16 mouse cellular contexts compared by ENCODE assay signal in the genomic region with DNA sequence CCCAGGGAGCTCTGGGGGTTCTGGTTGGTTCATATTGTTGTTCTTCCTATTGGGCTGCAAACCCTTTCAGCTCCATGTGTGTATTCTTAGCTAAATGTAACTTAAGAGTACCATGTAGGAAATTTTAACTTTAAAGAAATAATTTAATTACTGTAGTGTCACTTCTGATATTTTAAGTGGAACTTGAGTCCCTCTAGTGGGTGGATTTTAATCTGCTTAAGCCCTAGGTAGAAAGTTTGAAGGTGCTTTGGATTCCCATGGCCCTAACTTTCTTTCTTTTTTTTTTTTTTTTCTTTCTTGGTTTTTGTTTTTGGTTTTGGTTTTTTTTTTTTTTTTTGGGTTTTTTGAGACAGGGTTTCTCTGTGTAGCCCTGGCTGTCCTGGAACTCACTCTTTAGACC. TPM values are rescaled to one million over a fixed set of nuclear protein-coding genes. Genes with fewer than 3 reads are reported as not detected.
DNase-seq lines count a peak whose midpoint lies in the region; ATAC-seq and TF ChIP-seq lines count a peak whose summit lies in the region.
"Had no signal": no experiment of that assay in that cellular context is flagged by ENCODE, and none has a peak within 500 bp of the region (broad histone marks: within the 10 kb centered on the region; RNA-seq: fewer than 3 reads in every experiment).

No protein-coding gene starts in this region.

- H3K36me3 ChIP-seq in hindbrain, postnatal 0 days (ENCODE audit: insufficient read depth, low read length): peaks cover 26% of the 10 kb centered on the region
- peaks cover 5% of the 10 kb centered on the region for H3K36me3 ChIP-seq in hindbrain, embryonic 11.5 days (ENCODE audit: control insufficient read depth, insufficient read depth, low read length)
- peaks cover 10% of the 10 kb centered on the region for H3K36me3 ChIP-seq in lung, postnatal 0 days (ENCODE audit: insufficient read depth, low read length)
- H3K36me3 ChIP-seq in MEL (ENCODE audit: control insufficient read depth in 1 of 2, insufficient read depth in 2 of 2, low read length in 2 of 2): peaks cover 0 to 23% of the 10 kb centered on the region in 2 experiments; a peak in 3 of 4 replicates
- H3K36me3 ChIP-seq in splenic B cell, adult 2 months (ENCODE audit: control insufficient read depth, insufficient read depth, low read length, poor library complexity, severe bottlenecking): peaks cover 12% of the 10 kb centered on the region

- H3K9me3 ChIP-seq in hindbrain, postnatal 0 days (ENCODE audit: low read length): no peaks in the 10 kb centered on the region
- H3K9me3 ChIP-seq in hindbrain, embryonic 11.5 days (ENCODE audit: control insufficient read depth, low read length): no peaks in the 10 kb centered on the region
- no peaks in the 10 kb centered on the region for H3K9me3 ChIP-seq in lung, postnatal 0 days (ENCODE audit: low read length)
- no peaks in the 10 kb centered on the region for H3K9me3 ChIP-seq in MEL (replicated peaks; ENCODE audit: insufficient read depth, low read length)
- H3K9me3 ChIP-seq: embryonic facial prominence, embryonic 10.5 days; heart, embryonic 15.5 days; hindbrain, embryonic 12.5 days; kidney, embryonic 15.5 days; limb, embryonic 12.5 days; liver, embryonic 13.5 days had no signal

- no peak for TF ChIP-seq EP300 in lung, postnatal 0 days (IDR thresholded peaks at IDR 0.05)
- no peak for TF ChIP-seq EP300 in MEL (IDR thresholded peaks at IDR 0.05; ENCODE audit: low read depth in 1 of 2, low read length in 2 of 2)

- TF ChIP-seq CTCF in hindbrain, postnatal 0 days (IDR thresholded peaks at IDR 0.05; ENCODE audit: low read depth): peak; percentile 37; the same call in 1 of the 2 replicates
- TF ChIP-seq CTCF in lung, postnatal 0 days (IDR thresholded peaks at IDR 0.05): peak; percentile 52
- TF ChIP-seq CTCF in MEL (IDR thresholded peaks at IDR 0.05 in 2 of 3, conservative IDR thresholded peaks at IDR 0.05 in 1 of 3; ENCODE audit: control insufficient read depth in 1 of 3, insufficient read depth in 1 of 3, low read depth in 2 of 3, low read length in 3 of 3, poor library complexity in 1 of 3, severe bottlenecking in 1 of 3): peak in 1 of 3 experiments; percentile 16; a peak in 1 of 6 replicates

- no peak overlapping the region for H3K4me3 ChIP-seq in hindbrain, postnatal 0 days (ENCODE audit: low read length)
- no peak overlapping the region for H3K4me3 ChIP-seq in hindbrain, embryonic 11.5 days (ENCODE audit: low read depth, low read length)
- no peak overlapping the region for H3K4me3 ChIP-seq in lung, postnatal 0 days (ENCODE audit: low read depth, low read length)
- no peak overlapping the region for H3K4me3 ChIP-seq in MEL (ENCODE audit: control insufficient read depth in 1 of 2, insufficient read depth in 1 of 2, low read depth in 2 of 2, low read length in 2 of 2)
- H3K4me3 ChIP-seq: embryonic facial prominence, embryonic 10.5 days; heart, embryonic 15.5 days; hindbrain, embryonic 12.5 days; kidney, embryonic 15.5 days; limb, embryonic 12.5 days; liver, embryonic 13.5 days had no signal

- TF ChIP-seq RAD21 in MEL (IDR thresholded peaks at IDR 0.05; ENCODE audit: low read depth, low read length): peak; percentile 9

- H3K4me1 ChIP-seq in hindbrain, postnatal 0 days (ENCODE audit: insufficient read depth, low read length): no peaks in the 10 kb centered on the region
- H3K4me1 ChIP-seq in hindbrain, embryonic 11.5 days (replicated peaks; ENCODE audit: control insufficient read depth, insufficient read depth, low read length): no peaks in the 10 kb centered on the region
- H3K4me1 ChIP-seq in lung, postnatal 0 days (ENCODE audit: insufficient read depth, low read depth, low read length): no peaks in the 10 kb centered on the region
- H3K4me1 ChIP-seq in MEL (ENCODE audit: control insufficient read depth in 1 of 2, insufficient read depth in 2 of 2, low read length in 2 of 2): no peaks in the 10 kb centered on the region
- H3K4me1 ChIP-seq: embryonic facial prominence, embryonic 10.5 days; hindbrain, embryonic 12.5 days; limb, embryonic 12.5 days had no signal

- H3K27me3 ChIP-seq in hindbrain, postnatal 0 days (ENCODE audit: insufficient read depth, low read length): no peaks in the 10 kb centered on the region
- H3K27me3 ChIP-seq in hindbrain, embryonic 11.5 days (ENCODE audit: control insufficient read depth, insufficient read depth, low read length): no peaks in the 10 kb centered on the region
- no peaks in the 10 kb centered on the region for H3K27me3 ChIP-seq in lung, postnatal 0 days (replicated peaks; ENCODE audit: insufficient read depth, low read length)
- no peaks in the 10 kb centered on the region for H3K27me3 ChIP-seq in MEL (ENCODE audit: control insufficient read depth in 1 of 2, insufficient read depth in 2 of 2, low read length in 2 of 2)
- H3K27me3 ChIP-seq in splenic B cell, adult 2 months (ENCODE audit: control insufficient read depth, insufficient read depth, low read length, poor library complexity, severe bottlenecking): no peaks in the 10 kb centered on the region
- H3K27me3 ChIP-seq: heart, embryonic 15.5 days; hindbrain, embryonic 12.5 days; kidney, embryonic 15.5 days; limb, embryonic 12.5 days; liver, embryonic 13.5 days had no signal

- no peak for ATAC-seq in hindbrain, postnatal 0 days
- no peak for ATAC-seq in hindbrain, embryonic 11.5 days (ENCODE audit: low FRiP score)
- ATAC-seq in lung, postnatal 0 days: no peak
- ATAC-seq in cerebellum, adult (ENCODE audit: insufficient number of reproducible peaks, low FRiP score, low TSS enrichment): no peak

- no peak overlapping the region for H3K27ac ChIP-seq in hindbrain, postnatal 0 days
- no peak overlapping the region for H3K27ac ChIP-seq in hindbrain, embryonic 11.5 days (ENCODE audit: low read depth, low read length)
- no peak overlapping the region for H3K27ac ChIP-seq in lung, postnatal 0 days (ENCODE audit: low read length)
- H3K27ac ChIP-seq in MEL (ENCODE audit: control insufficient read depth, low read depth, low read length): no peak overlapping the region
- H3K27ac ChIP-seq: embryonic facial prominence, embryonic 10.5 days; heart, embryonic 15.5 days; hindbrain, embryonic 12.5 days; kidney, embryonic 15.5 days; limb, embryonic 12.5 days; liver, embryonic 13.5 days had no signal

- H3K9ac ChIP-seq in hindbrain, postnatal 0 days (replicated peaks; ENCODE audit: low read length): no peak overlapping the region
- no peak overlapping the region for H3K9ac ChIP-seq in hindbrain, embryonic 11.5 days (ENCODE audit: low read depth, low read length)
- H3K9ac ChIP-seq in lung, postnatal 0 days (replicated peaks; ENCODE audit: low read depth): no peak overlapping the region
- H3K9ac ChIP-seq in MEL (ENCODE audit: control insufficient read depth, low read depth, low read length, poor library complexity, severe bottlenecking): no peak overlapping the region
- H3K9ac ChIP-seq: heart, embryonic 15.5 days; hindbrain, embryonic 12.5 days; kidney, embryonic 15.5 days; limb, embryonic 12.5 days; liver, embryonic 13.5 days had no signal

- peak; percentile 24 for DNase-seq in hindbrain, postnatal 0 days (ENCODE audit: low spot score)
- no peak for DNase-seq in hindbrain, embryonic 11.5 days (ENCODE audit: low spot score)
- peak; percentile 47 for DNase-seq in lung, postnatal 0 days (ENCODE audit: low spot score)
- DNase-seq in lung, postnatal 36 days: no peak
- no peak for DNase-seq in MEL (ENCODE audit: low read depth, low spot score)
- DNase-seq in splenic B cell, adult 2 months (ENCODE audit: low read depth, low spot score): peak; percentile 48
- DNase-seq: cerebellum, adult 9-10 months; gastrocnemius, postnatal 25 days; liver, embryonic 13.5 days; retina, postnatal 1 day had no signal

- TF ChIP-seq POLR2A in MEL (IDR thresholded peaks at IDR 0.05; ENCODE audit: control insufficient read depth in 1 of 2, insufficient read depth in 1 of 2, low read depth in 1 of 2, low read length in 2 of 2, poor library complexity in 1 of 2): no peak

- H3K79me2 ChIP-seq in MEL (ENCODE audit: control insufficient read depth, insufficient read depth, low read length, poor library complexity): peaks cover 2% of the 10 kb centered on the region; the same call in 1 of the 2 replicates

- H3K4me2 ChIP-seq in hindbrain, postnatal 0 days (ENCODE audit: low read depth, low read length): no peak overlapping the region
- no peak overlapping the region for H3K4me2 ChIP-seq in hindbrain, embryonic 11.5 days (replicated peaks; ENCODE audit: low read depth, low read length)
- no peak overlapping the region for H3K4me2 ChIP-seq in lung, postnatal 0 days (replicated peaks; ENCODE audit: low read depth, low read length)
- H3K4me2 ChIP-seq: heart, embryonic 15.5 days; hindbrain, embryonic 12.5 days; kidney, embryonic 15.5 days; limb, embryonic 12.5 days; liver, embryonic 13.5 days had no signal

TF ChIP-seq in MEL, 35 proteins besides CTCF, POLR2A, EP300 and RAD21 (continues in another document):
- TF ChIP-seq MEF2A (IDR thresholded peaks at IDR 0.05; ENCODE audit: extremely low read depth, insufficient replicate concordance, low read depth, low read length, poor library complexity, severe bottlenecking): no peak
- TF ChIP-seq ELF1 (IDR thresholded peaks at IDR 0.05; ENCODE audit: low read depth, low read length): no peak
- TF ChIP-seq ZKSCAN1 (IDR thresholded peaks at IDR 0.05; ENCODE audit: low read depth, low read length): no peak
- TF ChIP-seq GATA1 (IDR thresholded peaks at IDR 0.05; ENCODE audit: low read depth, low read length): no peak
- TF ChIP-seq E2F4 (IDR thresholded peaks at IDR 0.05; ENCODE audit: borderline replicate concordance, low read depth, low read length): no peak
- no peak for TF ChIP-seq BHLHE40 (IDR thresholded peaks at IDR 0.05; ENCODE audit: borderline replicate concordance, low read depth, low read length)

RNA-seq across cellular contexts. Expression of gene Mnt, which starts 14.9 kb away (rescaled TPM):
- 18.5 and 22.8 TPM in 2 replicates for total RNA-seq in hindbrain, postnatal 0 days (2014; rRNA removed)
- 7.0 and 8.4 TPM in 2 replicates for polyA plus RNA-seq in hindbrain, postnatal 0 days (2015; fragmentation: Nextera tagmentation; extraction: Ambion mirVana)
- 4.8 and 5.0 TPM in 2 replicates for polyA plus RNA-seq in hindbrain, embryonic 11.5 days (2014; fragmentation: Nextera tagmentation; extraction: Ambion mirVana)
- 4.7 and 4.9 TPM in 2 replicates for polyA plus RNA-seq in lung, postnatal 0 days (2015; fragmentation: Nextera tagmentation; extraction: Ambion mirVana)
- 5.8 and 7.7 TPM in 2 replicates for total RNA-seq in MEL (2012; rRNA removed)
- 10 to 100 TPM in 1 of 2 experiments, not detected in 1; 37.3 TPM for polyA plus RNA-seq in MEL (2012; ENCODE audit: insufficient read depth in 1 of 2, insufficient read length in 2 of 2, low read depth in 1 of 2, low replicate concordance in 2 of 2, missing spikeins in 1 of 2)

RNA-seq across cellular contexts. Expression of gene Mettl16, which starts 45.2 kb away (rescaled TPM):
- 8.3 and 10.6 TPM in 2 replicates for total RNA-seq in hindbrain, postnatal 0 days (2014; rRNA removed)
- polyA plus RNA-seq in hindbrain, postnatal 0 days (2015; fragmentation: Nextera tagmentation; extraction: Ambion mirVana): 26.6 and 27.1 TPM in 2 replicates
- 45.0 and 46.8 TPM in 2 replicates for polyA plus RNA-seq in hindbrain, embryonic 11.5 days (2014; fragmentation: Nextera tagmentation; extraction: Ambion mirVana)
- polyA plus RNA-seq in lung, postnatal 0 days (2015; fragmentation: Nextera tagmentation; extraction: Ambion mirVana): 13.7 and 18.1 TPM in 2 replicates
- total RNA-seq in MEL (2012; rRNA removed): 110 and 116 TPM in 2 replicates
- 10 to 100 TPM in 1 of 2 experiments, not detected in 1; 76.3 TPM for polyA plus RNA-seq in MEL (2012; ENCODE audit: insufficient read depth in 1 of 2, insufficient read length in 2 of 2, low read depth in 1 of 2, low replicate concordance in 2 of 2, missing spikeins in 1 of 2)

Comparison
In these comparisons a context has a peak if more than half of its experiments do, and no peak if none do; other contexts are left out.
1. DNase-seq: peak in hindbrain, postnatal 0 days (single experiment), lung, postnatal 0 days (single experiment) and splenic B cell, adult 2 months (single experiment); none in hindbrain, embryonic 11.5 days (single experiment), lung, postnatal 36 days (single experiment) and MEL (single experiment).